Mouse (Mus musculus) lung, embryonic 15.5 days (tissue): Measurements from ENCODE around the gene Dvl2. TPM values are rescaled to one million over a fixed set of nuclear protein-coding genes. Genes with fewer than 3 reads are reported as not detected.

Experiments used
- ATAC-seq: fragments of 200-750 bp; cut with Nextera tagmentation; 2 replicates; pipeline ENCODE4 v1.8.0; 2017; ENCODE audit warnings: moderate number of reproducible peaks, borderline replicate concordance; ENCODE audit not compliant: low FRiP score, low TSS enrichment; ENCODE audit errors: extremely low read depth
- H3K27ac ChIP-seq: fragments of 300-500 bp; sonication (generic); 2 replicates; pipeline ENCODE4 v1.5.1; 2015; ENCODE audit warnings: moderate library complexity, mild to moderate bottlenecking, inconsistent platforms
- H3K27me3 ChIP-seq: fragments of 300-500 bp; sonication (generic); 2 replicates; pipeline ENCODE4 v1.6.1; 2015; ENCODE audit warnings: inconsistent platforms
- H3K36me3 ChIP-seq: fragments of 300-500 bp; sonication (generic); 2 replicates; pipeline ENCODE4 v1.6.1; 2015; ENCODE audit warnings: inconsistent platforms
- H3K4me1 ChIP-seq: fragments of 300-500 bp; sonication (generic); 2 replicates; pipeline ENCODE4 v1.6.1; 2015; ENCODE audit warnings: inconsistent platforms
- H3K4me2 ChIP-seq: fragments of 300-500 bp; sonication (generic); 2 replicates; pipeline ENCODE4 v1.6.1; 2015; ENCODE audit warnings: inconsistent platforms, mild to moderate bottlenecking, moderate library complexity
- H3K4me3 ChIP-seq: fragments of 300-500 bp; sonication (generic); 2 replicates; pipeline ENCODE4 v1.5.1; 2015; ENCODE audit warnings: mild to moderate bottlenecking, inconsistent platforms
- H3K9ac ChIP-seq: fragments of 300-500 bp; sonication (generic); 2 replicates; pipeline ENCODE4 v1.6.1; 2015; ENCODE audit warnings: inconsistent platforms
- H3K9me3 ChIP-seq: fragments of 300-500 bp; sonication (generic); 2 replicates; pipeline ENCODE4 v1.6.1; 2016; ENCODE audit warnings: inconsistent platforms
- WGBS: fragments of 180-500 bp; shearing (Covaris S2); methylation state at CpG from one replicate; pipeline ENCODE4 v1.1.7; 2015; 5-methylcytosine and 5-hydroxymethylcytosine counted together
- polyA plus RNA-seq: library from polyadenylated mRNA; unstranded; fragments of >200 nt; fragmentation: Nextera tagmentation; extraction: Ambion mirVana; gene quantifications from 2 replicates; pipeline ENCODE4 v1.2.1, GENCODE M21; 2015

The Dvl2 gene
- polyA plus RNA-seq, 1 experiment from 2014 or later: 40.3 TPM

DNA sequence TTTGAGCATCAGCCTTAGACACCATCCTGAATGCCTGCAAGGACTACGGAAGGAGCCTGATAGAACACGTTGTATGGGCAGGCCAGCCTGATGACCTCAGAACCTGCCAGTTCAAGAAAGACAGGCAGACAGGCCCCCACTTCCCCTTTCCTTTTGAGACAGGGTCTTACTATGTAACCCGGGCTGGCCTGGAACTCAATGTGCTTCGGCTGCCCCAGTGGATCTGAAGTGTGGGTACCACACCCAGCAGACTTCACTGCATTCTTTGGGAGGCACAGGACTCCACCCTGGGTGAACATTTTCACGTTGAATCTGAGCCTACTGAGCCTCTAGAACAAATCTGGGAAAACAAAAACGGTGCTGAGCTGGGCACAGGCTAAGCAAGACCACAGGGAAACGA lies 37.8 kb downstream of the Dvl2 start:
- no peak overlapping the region for H3K4me3 ChIP-seq
- H3K36me3 ChIP-seq: peaks cover 23% of the 10 kb centered on the region
- no peaks in the 10 kb centered on the region for H3K9me3 ChIP-seq
- H3K4me2 ChIP-seq: no peak overlapping the region
- WGBS: 75% methylated on average over 7 of the region's 7 CpGs
- H3K27me3 ChIP-seq: no peaks in the 10 kb centered on the region
- H3K4me1 ChIP-seq: no peaks in the 10 kb centered on the region
- H3K9ac ChIP-seq: no peak overlapping the region
- ATAC-seq: no peak
- H3K27ac ChIP-seq: no peak overlapping the region

GRCm38 (mm10) chr11:70039631-70040030 lies 39.2 kb downstream of the Dvl2 start:
- Histone ChIP-seq H3K4me2 (no peak overlapping the region), H3K27me3 (no peaks in the 10 kb centered on the region), H3K4me1 (no peaks in the 10 kb centered on the region), H3K9me3 (no peaks in the 10 kb centered on the region), H3K4me3 (no peak overlapping the region), H3K36me3 (peaks cover 30% of the 10 kb centered on the region), H3K27ac (no peak overlapping the region), H3K9ac (no peak overlapping the region)
- 87% methylated on average over 10 of the region's 10 CpGs for WGBS
- ATAC-seq: no peak

- Histone ChIP-seq H3K27ac (no peak overlapping the region), H3K9ac (no peak overlapping the region), H3K27me3 (no peaks in the 10 kb centered on the region), H3K36me3 (peaks cover 31% of the 10 kb centered on the region), H3K9me3 (no peaks in the 10 kb centered on the region), H3K4me3 (no peak overlapping the region), H3K4me2 (no peak overlapping the region), H3K4me1 (no peaks in the 10 kb centered on the region)
- WGBS: 92% methylated on average over 7 of the region's 7 CpGs
- no peak for ATAC-seq
These were observed 39.8 kb downstream of the Dvl2 start for GRCm38 (mm10) chr11:70040184-70040583.

GRCm38 (mm10) chr11:70042309-70043085 lies 42.1 kb downstream of the Dvl2 start:
- no peak for ATAC-seq
- WGBS: 84% methylated on average over 23 of the region's 23 CpGs
- H3K4me1 ChIP-seq: no peaks in the 10 kb centered on the region
- no peak overlapping the region for H3K9ac ChIP-seq
- no peak overlapping the region for H3K27ac ChIP-seq
- no peaks in the 10 kb centered on the region for H3K9me3 ChIP-seq
- no peak overlapping the region for H3K4me2 ChIP-seq
- H3K4me3 ChIP-seq: no peak overlapping the region
- peaks cover 31% of the 10 kb centered on the region for H3K36me3 ChIP-seq
- no peaks in the 10 kb centered on the region for H3K27me3 ChIP-seq

DNA sequence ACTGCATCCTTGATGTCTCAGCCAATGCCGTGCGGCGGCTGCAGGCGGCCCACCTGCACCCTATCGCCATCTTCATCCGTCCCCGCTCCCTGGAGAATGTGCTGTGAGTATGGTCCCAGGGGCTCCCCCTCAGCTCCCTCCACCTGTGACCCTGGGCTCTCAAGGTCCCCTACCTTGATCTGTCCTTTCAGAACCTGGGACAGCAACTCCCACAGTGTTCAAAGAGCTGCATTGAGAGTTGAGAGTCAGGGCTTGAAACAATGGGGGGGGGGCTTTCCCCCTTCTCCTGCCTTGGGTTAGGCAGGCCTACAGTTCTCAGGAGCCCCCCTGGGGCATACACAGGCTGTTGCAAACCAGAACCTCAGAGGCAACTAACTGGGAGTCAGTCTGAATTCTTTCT lies 43.3 kb downstream of the Dvl2 start:
- 84% methylated on average over 7 of the region's 7 CpGs for WGBS
- H3K9me3 ChIP-seq: no peaks in the 10 kb centered on the region
- H3K27me3 ChIP-seq: no peaks in the 10 kb centered on the region
- no peak overlapping the region for H3K4me2 ChIP-seq
- ATAC-seq: no peak
- no peak overlapping the region for H3K4me3 ChIP-seq
- no peak overlapping the region for H3K27ac ChIP-seq
- no peak overlapping the region for H3K9ac ChIP-seq
- peaks cover 31% of the 10 kb centered on the region for H3K36me3 ChIP-seq
- no peaks in the 10 kb centered on the region for H3K4me1 ChIP-seq

DNA sequence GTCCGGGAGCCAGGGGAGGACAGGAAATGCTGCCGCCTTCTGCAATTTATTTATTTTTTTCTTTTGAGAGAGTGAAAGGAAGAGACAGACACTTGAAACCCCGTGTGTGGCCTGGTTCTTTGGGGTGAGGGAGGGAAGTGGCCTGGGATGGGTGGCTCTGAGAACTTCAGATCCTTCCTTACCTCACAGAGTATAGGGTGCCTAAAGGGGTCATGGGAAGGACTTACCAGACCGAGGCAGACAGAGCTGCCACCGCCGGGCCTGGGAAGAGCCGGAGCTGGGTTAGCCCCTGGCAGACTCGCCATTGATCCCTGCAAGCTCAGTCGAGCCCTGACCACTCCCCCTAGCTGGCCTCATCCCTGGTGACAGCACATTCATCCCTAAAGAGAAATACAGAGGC lies 45.0 kb downstream of the Dvl2 start:
- Histone ChIP-seq H3K4me2 (no peak overlapping the region), H3K27ac (no peak overlapping the region), H3K27me3 (no peaks in the 10 kb centered on the region), H3K9me3 (no peaks in the 10 kb centered on the region), H3K4me3 (no peak overlapping the region), H3K36me3 (peaks cover 27% of the 10 kb centered on the region), H3K9ac (no peak overlapping the region), H3K4me1 (no peaks in the 10 kb centered on the region)
- ATAC-seq: peak; percentile 48; the same call in 1 of the 2 replicates
- WGBS: 32% methylated on average over 9 of the region's 9 CpGs

DNA sequence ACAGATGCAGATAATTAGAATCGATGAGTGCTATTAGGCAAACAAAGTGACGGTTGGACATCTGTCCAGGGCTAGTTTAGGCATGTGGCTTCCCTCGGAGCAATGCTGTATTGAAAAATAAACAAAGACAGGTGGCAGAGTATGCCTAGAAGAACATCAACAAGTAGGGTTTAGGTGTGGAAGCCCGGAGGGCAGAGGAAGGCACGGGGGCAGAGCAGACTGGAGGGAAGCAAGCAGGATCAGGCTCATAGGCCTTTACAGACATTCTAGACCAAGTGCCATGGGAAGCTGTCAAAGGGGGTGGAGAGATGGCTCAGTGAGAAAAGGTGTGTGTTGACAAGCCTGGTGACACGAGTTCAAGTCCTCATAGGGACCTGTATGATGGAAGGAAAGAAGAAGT lies 49.0 kb downstream of the Dvl2 start:
- Histone ChIP-seq H3K27ac (no peak overlapping the region), H3K4me2 (no peak overlapping the region), H3K9ac (no peak overlapping the region), H3K9me3 (no peaks in the 10 kb centered on the region), H3K36me3 (peaks cover 4% of the 10 kb centered on the region; the same call in 1 of the 2 replicates), H3K4me3 (no peak overlapping the region), H3K4me1 (no peaks in the 10 kb centered on the region), H3K27me3 (no peaks in the 10 kb centered on the region)
- ATAC-seq: no peak
- 47% methylated on average over 6 of the region's 6 CpGs for WGBS

- WGBS: 47% methylated on average over 10 of the region's 10 CpGs
- no peaks in the 10 kb centered on the region for H3K36me3 ChIP-seq
- H3K4me3 ChIP-seq: no peak overlapping the region
- H3K9ac ChIP-seq: no peak overlapping the region
- no peaks in the 10 kb centered on the region for H3K9me3 ChIP-seq
- no peak overlapping the region for H3K27ac ChIP-seq
- H3K27me3 ChIP-seq: peaks cover under 1% of the 10 kb centered on the region; the same call in 1 of the 2 replicates
- H3K4me1 ChIP-seq: no peaks in the 10 kb centered on the region
- no peak overlapping the region for H3K4me2 ChIP-seq
- ATAC-seq: no peak
These were observed 49.4 kb downstream of the Dvl2 start for GRCm38 (mm10) chr11:70049816-70050215.

- Histone ChIP-seq H3K9ac (no peak overlapping the region), H3K4me2 (no peak overlapping the region), H3K36me3 (no peaks in the 10 kb centered on the region), H3K27ac (no peak overlapping the region), H3K27me3 (peaks cover 4% of the 10 kb centered on the region; the same call in 1 of the 2 replicates), H3K4me3 (no peak overlapping the region), H3K4me1 (peaks cover 3% of the 10 kb centered on the region; the same call in 1 of the 2 replicates), H3K9me3 (no peaks in the 10 kb centered on the region)
- WGBS: 46% methylated on average over 7 of the region's 7 CpGs
- no peak for ATAC-seq
These were observed 52.8 kb downstream of the Dvl2 start for GRCm38 (mm10) chr11:70053156-70053555.

DNA sequence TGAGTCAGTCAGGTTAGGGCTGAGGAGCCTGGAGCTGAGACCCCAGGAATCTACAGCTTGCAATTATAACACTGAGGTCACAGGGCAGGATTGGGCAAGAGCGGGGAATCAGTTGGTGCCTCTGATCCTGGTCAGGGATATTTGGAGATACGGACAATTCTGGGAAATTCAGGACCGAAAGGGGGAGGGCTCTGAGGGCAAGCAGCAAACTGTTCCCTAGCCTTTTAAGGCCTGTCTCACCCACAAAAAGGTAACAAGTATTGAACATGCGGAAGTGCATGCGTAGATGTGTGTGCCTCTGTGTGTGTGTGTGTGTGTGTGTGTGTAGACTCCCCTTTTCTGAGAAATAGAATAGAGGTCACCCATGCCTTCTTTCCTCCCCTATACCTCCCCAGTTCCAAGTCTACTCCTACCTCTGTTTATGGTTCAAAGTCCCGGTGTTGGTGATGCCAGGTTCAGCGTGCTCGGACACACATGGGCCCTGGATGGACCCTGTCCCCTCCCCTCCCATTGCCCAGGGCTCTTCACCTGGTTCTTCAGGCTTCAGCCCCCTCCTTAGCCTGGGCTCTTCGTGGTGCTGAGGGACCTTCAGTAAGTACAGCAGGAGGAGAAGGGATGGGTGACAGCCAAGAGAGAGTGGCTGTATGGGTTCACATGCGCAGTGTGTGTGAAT lies 53.6 kb downstream of the Dvl2 start, which contains the start of gene Asgr1:
TSS of gene Asgr1 (plus strand) at position 188 of the 673 bp plus-strand sequence.
- Histone ChIP-seq H3K4me1 (peaks cover 3% of the 10 kb centered on the region; the same call in 1 of the 2 replicates), H3K27me3 (peaks cover 4% of the 10 kb centered on the region; the same call in 1 of the 2 replicates), H3K4me2 (no peak within 1 kb of the TSS), H3K27ac (no peak within 1 kb of the TSS), H3K9ac (no peak within 1 kb of the TSS), H3K4me3 (no peak within 1 kb of the TSS), H3K9me3 (no peaks in the 10 kb centered on the region), H3K36me3 (no peaks in the 10 kb centered on the region)
- WGBS: 76% methylated on average over 10 of the region's 10 CpGs
- ATAC-seq: no peak

GRCm38 (mm10) chr11:70055618-70056214 lies 55.3 kb downstream of the Dvl2 start:
- Histone ChIP-seq H3K36me3 (no peaks in the 10 kb centered on the region), H3K27me3 (peaks cover 4% of the 10 kb centered on the region; the same call in 1 of the 2 replicates), H3K4me1 (peaks cover 3% of the 10 kb centered on the region; the same call in 1 of the 2 replicates), H3K4me2 (peak overlapping the region; percentile 34), H3K27ac (no peak overlapping the region), H3K9me3 (no peaks in the 10 kb centered on the region), H3K4me3 (no peak overlapping the region), H3K9ac (no peak overlapping the region)
- ATAC-seq: peak; percentile 25; the same call in 1 of the 2 replicates
- 22% methylated on average over 18 of the region's 18 CpGs for WGBS

GRCm38 (mm10) chr11:70057805-70058204 lies 57.4 kb downstream of the Dvl2 start:
- Histone ChIP-seq H3K36me3 (no peaks in the 10 kb centered on the region), H3K4me1 (peaks cover 3% of the 10 kb centered on the region; the same call in 1 of the 2 replicates), H3K27me3 (peaks cover 4% of the 10 kb centered on the region; the same call in 1 of the 2 replicates), H3K9ac (no peak overlapping the region), H3K4me2 (no peak overlapping the region), H3K4me3 (no peak overlapping the region), H3K27ac (no peak overlapping the region), H3K9me3 (no peaks in the 10 kb centered on the region)
- WGBS: 75% methylated on average over 9 of the region's 9 CpGs
- no peak for ATAC-seq
